Mouse (Mus musculus): ENCODE data around the gene Kcne3.

Gene Kcne3

DNA sequence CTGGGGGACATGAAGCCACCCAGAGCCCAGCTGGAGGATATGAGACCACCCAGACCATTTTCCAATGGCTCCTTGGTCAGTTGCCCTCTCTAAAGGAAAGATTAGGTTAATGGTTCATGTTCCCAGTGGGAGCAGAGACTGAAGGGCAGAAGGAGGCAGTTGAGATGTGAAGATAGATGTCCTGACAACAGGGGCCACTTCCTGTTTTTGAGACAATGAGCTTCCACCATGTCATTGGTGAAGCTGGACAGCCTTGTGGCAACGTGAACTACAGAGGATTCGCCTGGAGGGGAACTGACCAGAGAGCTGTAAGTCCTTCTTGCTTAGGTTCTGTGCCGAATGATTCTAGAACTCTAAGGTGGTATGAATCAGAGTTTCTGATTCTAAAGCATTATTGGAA is at the start of gene Kcne3:
Gene Kcne3 (plus strand): TSS at position 234 of the 400 bp plus-strand sequence.
- no peak for DNase-seq

DNA sequence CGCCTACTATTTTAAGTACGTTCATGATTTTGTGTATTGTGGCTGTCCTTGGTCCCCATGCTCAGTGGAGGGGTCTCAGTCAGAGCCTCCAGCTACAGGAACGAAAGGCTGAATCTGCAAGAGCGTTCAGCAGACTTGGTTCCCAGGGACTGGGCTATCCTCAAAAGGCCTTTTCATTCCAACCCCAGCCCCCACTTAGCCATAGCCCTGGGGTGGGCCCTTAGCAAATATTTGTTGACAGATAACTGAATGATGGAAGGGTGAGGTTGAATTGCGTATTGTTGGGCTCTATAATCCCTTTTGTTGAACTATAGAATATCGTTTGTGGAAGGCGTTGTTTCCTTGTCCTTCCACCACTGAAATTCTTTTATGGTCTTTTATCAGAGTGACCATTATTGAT is 49.8 kb upstream of the Kcne3 start:
- no peak for DNase-seq

DNA sequence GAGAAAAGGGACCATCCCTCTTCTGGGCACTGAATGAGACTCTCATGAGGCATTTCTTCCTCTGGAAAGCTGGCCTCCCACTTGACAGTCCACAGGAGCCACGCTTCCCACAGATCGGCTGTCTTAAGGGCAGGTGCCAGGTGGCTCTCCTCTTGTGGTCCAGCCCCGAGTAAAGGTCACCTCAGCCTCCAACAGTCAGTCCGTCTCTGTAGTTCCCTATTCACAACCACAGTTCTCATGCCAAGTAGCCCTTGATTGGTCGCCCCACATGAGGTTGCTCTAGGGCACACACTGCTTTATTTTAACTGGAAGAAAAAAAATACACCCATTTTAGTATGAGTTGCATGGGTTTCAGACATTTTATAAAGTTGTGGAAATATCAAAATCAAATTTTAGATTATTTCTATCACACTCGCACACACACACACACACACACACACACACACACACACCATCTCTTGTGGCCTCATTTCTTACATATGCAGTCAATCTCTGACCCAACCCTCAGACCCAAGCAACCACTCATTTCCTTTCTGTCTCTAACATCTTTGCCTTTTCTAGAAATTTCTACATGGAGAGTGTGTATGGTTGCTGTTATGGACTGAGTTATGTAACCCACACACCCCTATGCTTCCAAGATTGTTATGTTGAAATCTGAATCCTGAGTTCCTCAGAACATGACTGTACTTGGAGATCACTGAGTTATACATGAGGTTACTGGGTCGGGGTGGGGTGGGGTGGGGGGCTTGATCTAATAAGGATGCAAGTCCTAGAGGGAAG is 47.9 kb upstream of the Kcne3 start:
- no peak for DNase-seq

DNA sequence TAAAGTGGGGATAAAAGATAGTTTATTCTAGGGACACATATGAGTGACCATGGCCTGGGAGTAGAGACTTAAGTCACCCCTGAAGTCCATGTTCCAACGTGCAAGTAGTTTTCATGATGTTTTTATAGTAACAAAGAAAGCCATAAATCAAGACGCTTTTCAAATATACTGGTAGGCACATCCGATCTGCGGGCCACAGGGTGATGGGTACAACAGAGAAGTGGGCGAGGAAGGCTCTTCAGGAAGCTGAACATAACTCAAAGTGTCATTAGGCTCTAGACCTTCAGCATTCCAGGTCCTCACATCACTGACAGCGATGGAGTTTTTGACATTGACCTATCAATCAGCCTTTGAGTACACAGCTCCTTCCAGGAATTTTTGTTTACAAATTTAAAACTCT is 45.7 kb upstream of the Kcne3 start:
- no peak for DNase-seq

DNA sequence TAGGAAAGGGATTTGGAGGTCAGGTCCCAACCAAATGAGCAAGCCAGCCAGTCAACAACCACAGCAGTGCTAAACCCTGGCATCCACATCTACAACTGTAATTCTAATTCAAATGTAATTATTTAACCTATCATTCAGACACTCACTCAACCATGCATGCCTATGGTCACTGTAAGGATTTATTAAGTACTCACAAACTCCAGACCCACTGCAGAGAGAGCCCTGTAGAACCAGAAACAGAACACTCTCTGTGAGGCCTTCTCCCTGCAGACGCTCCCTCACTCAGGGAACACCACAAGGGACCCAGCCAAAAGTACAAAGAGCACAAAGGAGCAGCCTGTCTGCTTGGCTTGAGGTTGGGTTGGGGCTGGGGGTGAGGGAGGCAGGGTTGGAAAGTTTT is 43.9 kb upstream of the Kcne3 start:
- DNase-seq = no peak

DNA sequence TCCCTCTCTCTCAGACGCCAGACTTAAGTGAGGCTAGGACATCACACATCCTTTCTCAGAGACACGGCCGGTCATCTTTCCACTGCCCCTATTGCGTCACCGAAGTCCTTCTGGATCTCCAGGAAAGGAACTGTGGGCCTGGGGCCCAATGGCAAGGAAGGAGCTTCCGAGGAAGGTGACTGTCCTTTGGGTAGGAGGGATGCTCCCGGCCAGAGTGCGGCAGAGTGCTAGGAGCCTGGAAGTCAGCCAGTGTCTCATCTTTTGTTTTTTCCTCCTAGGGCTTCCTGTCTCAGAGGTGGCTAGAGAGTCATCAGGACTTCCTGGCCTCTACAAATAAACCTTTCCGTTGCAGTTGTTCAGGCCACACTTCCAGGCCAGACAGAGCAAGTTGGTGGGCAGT is 39.3 kb upstream of the Kcne3 start:
- DNase-seq = no peak

DNA sequence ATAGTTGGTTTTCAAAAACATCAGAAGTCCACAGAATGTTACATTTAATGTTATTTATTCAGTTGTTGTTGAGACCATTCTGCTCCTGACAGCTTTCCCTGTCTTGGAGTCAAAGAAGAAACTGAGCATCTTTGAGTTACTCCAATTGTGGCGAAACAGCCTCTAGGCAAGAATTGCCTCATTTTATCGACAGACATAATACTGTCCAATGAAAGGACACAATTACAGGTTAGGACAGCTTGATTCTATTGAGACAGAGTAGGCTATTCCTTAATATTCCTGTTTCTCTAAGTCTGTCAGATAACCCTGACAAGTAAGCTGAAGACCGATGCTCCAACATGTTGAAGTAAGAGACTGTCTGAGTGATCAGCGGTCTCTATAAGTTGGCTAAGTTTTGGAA is 38.2 kb upstream of the Kcne3 start:
- no peak for DNase-seq

DNA sequence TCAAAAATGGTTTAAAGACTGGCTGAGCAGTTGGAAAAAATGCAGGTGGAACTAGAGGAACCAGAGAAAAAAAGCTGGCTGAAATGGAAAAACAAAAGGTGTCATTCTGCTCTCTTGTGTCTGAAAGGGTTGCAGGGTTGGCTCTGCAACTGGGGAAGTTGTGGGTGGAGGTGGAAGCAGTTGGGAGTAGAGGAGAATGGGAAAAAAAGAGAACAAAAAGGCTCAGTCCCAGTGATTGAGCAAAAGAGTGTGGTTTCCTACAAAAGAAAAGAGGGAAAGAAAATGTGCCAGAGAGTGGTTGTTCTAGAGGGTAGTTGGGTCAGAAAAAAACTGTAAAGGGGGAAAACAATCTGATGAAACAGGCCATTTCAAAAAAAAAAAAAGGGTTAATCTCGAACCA is 35.7 kb upstream of the Kcne3 start:
- DNase-seq = no peak

DNA sequence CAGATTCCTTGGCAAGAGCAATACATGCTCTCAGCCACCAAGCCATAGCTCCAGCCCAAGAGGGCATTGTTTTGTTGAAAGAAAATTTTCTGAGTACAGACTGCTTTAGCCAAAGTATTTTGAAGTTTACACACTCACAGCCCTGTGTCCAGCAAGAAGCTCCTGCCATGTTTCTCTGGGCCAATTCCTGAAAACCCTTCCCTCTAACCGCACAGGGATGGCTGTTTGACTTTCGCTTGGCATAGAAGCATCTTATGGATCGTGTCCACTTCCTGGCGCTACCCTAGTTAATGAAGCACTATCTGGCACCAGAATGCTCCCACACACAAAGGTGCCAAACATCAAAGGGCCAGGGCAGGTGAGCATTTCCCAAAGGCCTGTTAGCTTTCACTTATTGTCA is 27.7 kb upstream of the Kcne3 start:
- no peak for DNase-seq

DNA sequence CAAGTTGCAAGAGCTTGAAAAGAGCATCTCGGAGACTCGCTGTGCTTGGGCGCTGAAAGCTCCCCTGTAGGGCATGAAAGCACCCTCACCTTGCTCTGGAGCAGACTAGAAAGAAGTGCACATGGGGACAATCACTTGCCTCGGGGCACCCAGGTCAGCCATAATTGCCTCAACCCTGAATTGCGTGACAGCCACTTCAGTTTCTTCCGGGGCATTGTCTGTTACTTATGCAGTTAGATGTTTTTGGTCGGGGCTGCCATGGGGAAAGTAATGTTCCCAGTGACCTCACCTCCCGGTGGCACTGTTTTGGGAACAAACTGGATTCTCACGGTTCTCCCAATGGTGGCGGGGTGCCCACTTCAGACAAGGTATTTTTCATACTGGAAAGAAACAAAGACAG is 26.2 kb upstream of the Kcne3 start:
- no peak for DNase-seq

DNA sequence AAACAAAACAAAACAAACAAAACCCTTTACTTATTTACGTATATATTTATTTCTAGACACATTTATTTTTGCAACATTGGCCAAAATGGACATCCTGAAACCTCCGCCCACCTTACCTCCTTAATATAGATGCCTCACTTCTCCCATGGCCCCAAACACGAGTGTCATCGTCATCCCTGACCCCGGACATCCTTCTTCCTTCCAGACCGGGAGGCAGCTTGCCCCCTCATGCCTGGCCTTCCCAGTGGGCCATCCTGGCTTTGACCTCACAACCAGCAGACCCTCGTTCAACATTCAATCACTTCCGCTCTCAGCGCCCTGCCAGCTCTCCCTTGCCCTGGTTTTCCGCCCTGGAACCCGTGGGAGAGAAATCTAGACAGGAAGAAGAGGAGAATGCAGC is 25.7 kb upstream of the Kcne3 start:
- no peak for DNase-seq

DNA sequence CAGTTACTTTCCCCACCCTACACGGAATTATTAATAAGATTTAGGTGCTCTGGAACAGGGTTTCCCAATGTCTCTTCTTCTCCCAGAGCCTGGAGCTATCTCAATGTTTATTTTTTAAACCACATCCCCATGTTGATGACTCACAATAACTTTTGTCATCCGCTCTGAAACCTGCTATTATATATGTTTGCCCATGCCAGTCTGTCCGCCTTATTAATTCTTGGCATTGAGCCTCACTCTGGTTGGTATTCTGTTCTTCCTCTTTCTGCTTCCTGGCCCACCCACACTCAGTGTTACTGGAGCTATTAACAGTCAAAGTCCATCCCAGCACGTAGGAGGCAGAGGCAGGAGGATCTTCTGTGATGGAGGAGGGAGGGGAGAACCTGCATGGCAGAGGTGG is 18.6 kb upstream of the Kcne3 start:
- no peak for DNase-seq

DNA sequence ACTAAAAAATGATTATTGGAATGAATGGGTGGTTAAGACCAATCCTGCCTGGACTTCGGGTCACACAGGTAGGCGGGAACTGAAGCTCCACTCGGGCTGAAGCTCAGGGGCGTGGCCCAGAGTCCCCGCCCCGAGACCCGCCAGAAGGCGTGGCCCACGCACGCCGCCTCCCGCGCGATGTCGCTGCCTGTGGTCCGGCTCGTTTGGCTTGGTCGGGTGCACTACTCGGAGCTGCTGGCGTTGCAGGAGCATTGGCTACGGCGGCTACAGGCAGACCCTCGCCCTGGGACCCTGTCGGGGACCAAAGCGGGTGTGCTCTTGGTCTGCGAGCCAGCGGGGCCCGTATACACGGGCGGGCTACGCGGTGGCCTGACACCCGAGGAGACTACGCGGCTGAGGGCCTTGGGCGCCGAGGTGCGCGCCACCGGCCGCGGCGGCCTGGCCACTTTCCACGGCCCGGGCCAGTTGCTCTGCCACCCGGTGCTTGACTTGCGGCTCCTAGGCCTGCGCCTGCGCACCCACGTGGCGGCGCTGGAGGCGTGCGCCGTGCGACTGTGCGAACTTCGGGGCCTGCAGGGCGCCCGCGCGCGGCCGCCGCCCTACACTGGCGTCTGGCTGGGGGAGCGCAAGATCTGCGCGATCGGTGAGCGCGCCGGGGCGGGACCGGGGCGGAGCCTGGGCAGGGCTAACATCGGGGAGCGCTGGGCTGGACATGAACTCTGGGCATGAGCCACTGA is 17.0 kb upstream of the Kcne3 start, which contains the start of gene Lipt2:
Gene Lipt2 (plus strand): TSS at position 173 of the 737 bp plus-strand sequence.
- peak; percentile 96 for DNase-seq

DNA sequence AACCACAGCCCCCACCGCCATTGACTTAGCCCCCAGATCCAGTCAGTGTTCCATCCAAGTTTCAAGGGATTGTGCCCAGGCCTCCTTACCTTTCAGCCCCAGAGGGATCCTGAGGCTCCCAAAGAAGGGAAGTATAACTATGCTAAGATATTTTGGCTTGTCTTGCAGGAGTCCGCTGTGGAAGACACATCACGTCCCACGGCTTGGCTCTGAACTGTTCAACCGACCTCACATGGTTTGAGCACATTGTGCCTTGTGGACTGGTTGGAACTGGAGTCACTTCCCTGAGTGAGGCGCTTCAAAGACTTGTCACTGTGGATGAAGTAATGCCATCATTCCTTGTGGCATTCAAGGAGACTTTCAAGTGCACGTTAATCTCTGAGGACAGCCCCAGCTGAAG is 16.3 kb upstream of the Kcne3 start:
- DNase-seq = no peak

DNA sequence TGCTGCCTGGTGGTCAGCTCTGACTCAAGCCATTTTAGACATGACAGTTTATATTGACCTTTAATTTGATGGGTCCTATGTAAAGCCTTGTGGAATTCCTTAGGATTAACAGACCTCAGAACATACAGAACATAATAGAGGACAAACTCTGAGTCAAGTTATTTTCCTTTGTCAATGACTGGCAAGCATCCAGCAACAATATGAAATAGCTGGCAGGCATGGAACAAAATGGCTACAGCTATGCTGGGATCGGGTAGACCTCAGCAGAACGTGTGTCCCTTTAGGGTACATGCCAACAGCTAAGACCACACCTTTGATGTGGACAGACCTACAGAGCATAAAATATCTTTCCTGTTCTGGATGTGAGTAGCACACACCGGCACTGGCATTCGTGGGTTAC is 12.8 kb upstream of the Kcne3 start:
- DNase-seq = no peak

DNA sequence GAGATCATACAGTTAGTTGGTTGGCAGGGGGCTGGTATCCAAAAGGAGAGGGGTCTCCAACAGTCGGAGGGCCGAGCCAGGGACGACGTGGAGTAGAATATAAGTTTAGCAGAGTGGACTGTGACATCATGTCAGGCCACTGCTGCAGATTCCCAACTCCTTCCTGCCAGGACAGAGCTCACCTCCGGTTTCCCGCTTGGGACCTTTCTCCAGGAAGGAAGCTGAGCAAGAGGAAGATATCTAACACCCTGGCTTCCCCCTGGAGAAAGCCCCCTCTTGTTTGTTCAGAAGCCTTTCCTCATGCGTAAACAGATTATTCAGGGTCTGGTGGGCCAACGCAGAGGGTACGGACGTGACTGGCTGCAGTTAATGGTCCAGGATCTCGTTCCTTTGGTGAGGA is 7.6 kb upstream of the Kcne3 start:
- no peak for DNase-seq

DNA sequence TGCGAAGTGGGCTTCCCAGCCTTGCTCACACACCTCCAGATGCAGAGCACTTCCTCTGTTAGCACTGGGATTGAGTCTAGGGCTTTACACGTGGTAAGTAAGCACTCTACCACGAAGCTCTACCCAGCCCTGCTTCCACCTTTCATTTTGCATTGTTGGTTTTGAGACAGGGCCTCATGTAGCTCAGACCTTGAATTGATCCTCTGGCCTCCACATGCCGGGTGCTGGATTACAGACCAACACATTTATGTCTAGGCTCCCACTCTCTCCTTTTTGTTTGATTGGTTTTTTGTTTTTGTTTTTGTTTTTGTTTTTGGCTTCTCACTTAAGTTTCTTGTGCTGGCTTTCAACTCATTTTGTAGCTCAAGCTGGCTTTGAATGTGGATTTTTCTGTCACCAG is 5.5 kb upstream of the Kcne3 start:
- no peak for DNase-seq

DNA sequence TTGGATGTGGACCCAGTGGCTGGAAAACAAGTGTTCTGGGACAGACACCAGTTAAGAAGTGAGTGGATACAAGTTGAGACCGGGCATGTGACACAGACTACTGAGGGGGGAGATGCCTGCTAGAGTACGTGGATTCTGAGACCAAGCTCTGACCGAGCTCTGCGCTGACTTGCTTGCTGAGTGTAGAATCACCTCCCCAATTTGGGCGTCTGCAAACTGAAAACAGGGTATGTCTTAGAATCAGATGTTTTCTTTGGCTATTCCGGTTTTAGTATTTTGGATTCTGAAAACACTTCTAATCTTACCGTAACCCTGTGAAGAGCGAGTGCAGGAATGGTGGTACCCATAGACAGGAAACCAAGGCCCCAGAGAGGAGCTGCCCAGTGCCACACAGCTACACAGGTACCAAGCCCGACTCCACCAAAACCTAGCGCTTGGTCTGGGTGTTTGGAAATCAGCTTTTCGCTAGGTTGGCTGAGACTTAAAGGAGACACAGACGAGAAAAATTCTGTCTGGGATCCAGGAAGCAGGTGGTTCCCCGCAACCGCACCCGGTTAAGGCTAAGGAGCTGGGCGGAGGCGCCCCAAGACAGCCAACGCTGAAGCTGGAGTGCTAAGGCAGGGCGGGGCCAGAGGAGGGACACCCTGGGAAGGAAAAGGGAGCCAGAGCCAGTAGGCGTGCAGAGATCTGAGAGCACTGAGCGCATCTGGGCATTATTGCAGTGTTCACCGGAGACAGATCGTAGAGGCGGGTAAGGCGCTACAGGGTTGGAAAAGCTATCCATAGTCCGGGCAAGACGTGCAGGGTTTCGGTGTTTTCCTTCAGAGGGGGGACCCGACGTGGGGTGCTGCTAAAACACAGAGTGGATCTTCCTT is 2.0 kb downstream of the Kcne3 start:
- DNase-seq = no peak

DNA sequence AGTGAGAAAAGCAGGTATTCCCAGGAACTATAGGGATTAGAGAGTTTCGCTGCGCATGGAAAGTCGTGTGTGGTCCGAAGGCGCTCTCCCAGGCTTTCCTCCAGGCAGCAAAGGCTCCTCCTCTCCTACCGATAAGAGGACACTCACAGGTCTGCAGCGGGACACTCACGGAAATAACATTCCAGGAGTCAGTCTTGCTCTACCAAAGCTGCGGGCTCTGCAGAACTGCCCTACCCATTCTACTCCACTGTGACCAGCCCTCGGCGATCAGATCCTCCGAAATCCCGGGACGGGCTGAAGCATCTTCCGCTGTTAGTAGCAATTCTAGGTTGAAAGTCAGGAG is 2.6 kb downstream of the Kcne3 start:
- no peak for DNase-seq

DNA sequence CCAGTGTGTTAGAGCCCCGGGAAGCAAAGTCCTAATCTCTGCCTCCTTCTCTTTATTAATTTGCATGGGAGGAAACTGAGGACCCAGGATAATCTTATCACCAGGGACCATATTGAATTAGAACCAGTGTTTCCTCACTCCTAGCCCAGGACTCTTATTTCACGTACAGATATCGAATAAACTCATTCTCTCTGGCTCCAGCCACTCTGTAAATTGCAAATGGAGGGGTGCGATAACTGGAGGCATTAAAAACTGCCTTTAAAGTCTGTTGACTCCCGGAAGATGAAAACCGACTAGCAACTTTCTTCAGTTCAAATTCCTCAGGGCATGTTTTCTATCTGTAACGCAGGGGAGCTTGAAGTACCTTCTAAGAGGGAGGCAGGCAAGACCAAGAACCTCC is 3.1 kb downstream of the Kcne3 start:
- DNase-seq = no peak

DNA sequence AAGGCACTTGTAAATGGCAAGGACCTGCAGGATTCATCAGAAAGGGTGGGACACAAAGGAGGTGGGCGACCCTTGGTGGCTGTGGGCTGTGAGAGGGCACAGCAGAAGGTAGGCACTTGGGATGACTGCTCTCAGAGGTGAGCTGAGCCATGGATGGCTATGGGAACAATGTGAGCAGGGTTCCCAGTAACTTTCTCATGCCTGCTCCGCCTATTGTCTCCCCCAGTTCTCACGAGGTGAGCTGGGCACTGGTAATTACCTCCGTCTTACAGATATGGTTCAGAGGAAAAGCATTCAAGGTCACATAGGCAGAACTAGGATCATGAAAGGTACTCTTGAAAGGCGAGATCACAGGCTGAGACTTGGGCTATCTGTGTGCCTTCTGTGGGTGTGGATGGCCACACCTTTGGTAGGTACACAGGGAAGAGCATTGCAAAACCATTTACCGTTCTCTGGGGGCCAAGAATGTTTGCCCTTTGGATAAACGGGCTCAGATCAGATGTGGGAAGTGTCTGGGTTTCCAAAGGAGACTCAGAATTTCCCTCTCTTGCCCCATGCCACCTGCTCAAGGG is 3.6 kb downstream of the Kcne3 start:
- DNase-seq = no peak

DNA sequence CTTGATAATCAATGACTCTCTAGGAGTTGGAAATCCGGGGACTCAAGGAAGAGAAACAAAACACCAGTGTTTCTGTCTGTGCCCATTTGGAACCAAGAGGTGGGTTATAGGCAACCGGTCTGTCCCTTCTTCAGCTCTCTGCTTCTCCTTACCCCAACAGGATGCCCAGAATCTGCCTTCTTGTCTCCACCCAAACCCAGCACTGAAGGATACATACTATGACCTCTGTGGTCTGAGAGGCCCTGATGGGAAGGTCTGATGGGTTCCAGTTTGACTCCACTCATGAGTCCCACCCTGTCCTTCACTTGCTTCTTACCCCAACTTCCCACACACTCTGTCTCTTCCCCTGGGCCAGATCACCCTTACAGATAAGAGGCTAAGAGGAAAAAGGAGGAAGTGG is 4.9 kb downstream of the Kcne3 start:
- no peak for DNase-seq

DNA sequence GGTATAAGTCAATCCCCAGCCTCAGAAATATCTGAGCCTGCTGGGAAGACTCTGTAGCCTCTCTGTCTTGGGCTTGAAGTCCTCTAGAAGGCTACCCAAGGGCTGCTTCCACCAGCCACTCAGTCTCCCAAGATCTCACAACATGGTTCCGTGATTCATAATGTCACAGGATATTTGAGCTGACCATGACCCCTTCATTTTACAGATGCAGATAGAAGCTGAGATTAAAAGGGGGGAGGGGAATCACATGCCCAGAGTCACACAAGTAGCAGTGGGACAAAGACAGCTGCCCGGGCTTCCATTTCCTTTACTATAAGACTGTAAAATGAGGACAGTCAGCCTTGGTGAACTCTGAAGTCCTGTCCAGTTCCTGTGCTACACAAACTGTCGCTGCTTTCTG is 5.3 kb downstream of the Kcne3 start:
- no peak for DNase-seq
